Mouse (Mus musculus): ENCODE data around the gene Lmbr1. TPM values are rescaled to one million over a fixed set of nuclear protein-coding genes. Genes with fewer than 3 reads are reported as not detected.

Gene Lmbr1
- polyA plus RNA-seq, 1 experiment from 2014 or later: 28.0 TPM

GRCm38 (mm10) chr5:29195570-29196263, 182.5 kb downstream of the Lmbr1 start, which contains the start of gene Rnf32:
Gene Rnf32 (plus strand): TSS chr5:29195992.
- Histone ChIP-seq H3K4me3 (replicated peaks) (peak within 1 kb of the TSS; percentile 58), H3K9ac (replicated peaks) (peak within 1 kb of the TSS; percentile 73), H3K4me1 (replicated peaks) (peaks cover 11% of the 10 kb centered on the region), H3K27me3 (0 out of 2 replicates have a peak, but pooled peaks cover 5% of the 10 kb centered on the region), H3K4me2 (replicated peaks) (peak within 1 kb of the TSS; percentile 69), H3K27ac (peak within 1 kb of the TSS; percentile 83), H3K36me3 (no peaks in the 10 kb centered on the region), H3K9me3 (no peaks in the 10 kb centered on the region)
- ATAC-seq: peak; percentile 97
- WGBS: under 1% methylated on average over 67 of the region's 70 CpGs

- H3K4me2 ChIP-seq (replicated peaks): peak overlapping the region; percentile 69
- H3K9me3 ChIP-seq: no peaks in the 10 kb centered on the region
- peak overlapping the region; percentile 83 for H3K27ac ChIP-seq
- H3K4me3 ChIP-seq (replicated peaks): peak overlapping the region; percentile 58
- peak overlapping the region; percentile 73 for H3K9ac ChIP-seq (replicated peaks)
- H3K36me3 ChIP-seq: no peaks in the 10 kb centered on the region
- peaks cover 11% of the 10 kb centered on the region for H3K4me1 ChIP-seq (replicated peaks)
- 2% methylated on average over 9 of the region's 9 CpGs for WGBS
- 0 out of 2 replicates have a peak, but pooled peaks cover 5% of the 10 kb centered on the region for H3K27me3 ChIP-seq
- no peak for ATAC-seq
Observed at GRCm38 (mm10) chr5:29195231-29195569, 183.0 kb downstream of the Lmbr1 start.

- Histone ChIP-seq H3K9me3 (no peaks in the 10 kb centered on the region), H3K27me3 (no peaks in the 10 kb centered on the region), H3K4me3 (replicated peaks) (no peak overlapping the region), H3K4me2 (replicated peaks) (no peak overlapping the region), H3K27ac (no peak overlapping the region), H3K4me1 (replicated peaks) (no peaks in the 10 kb centered on the region), H3K9ac (replicated peaks) (no peak overlapping the region), H3K36me3 (no peaks in the 10 kb centered on the region)
- WGBS: 87% methylated on average over 5 of the region's 5 CpGs
- no peak for ATAC-seq
Observed at GRCm38 (mm10) chr5:29186798-29187197, 191.4 kb downstream of the Lmbr1 start.

Small RNA genes lying within 50 kb of the gene (microRNA-seq; reads per million reads assigned to microRNA genes)
- gene Gm23801: not detected

Other genes with a start within 250 kb of the Lmbr1 start
- 14.8 and 15.1 TPM in 2 replicates for gene Rnf32, start 182.4 kb downstream of the Lmbr1 start, polyA plus RNA-seq (2015; fragmentation: Nextera tagmentation; extraction: Ambion mirVana)
- gene Nom1, start 56.3 kb upstream of the Lmbr1 start, polyA plus RNA-seq (2015; fragmentation: Nextera tagmentation; extraction: Ambion mirVana): 19.2 and 20.8 TPM in 2 replicates
- not detected in 2 replicates for gene Mnx1, start 100.1 kb upstream of the Lmbr1 start, polyA plus RNA-seq (2015; fragmentation: Nextera tagmentation; extraction: Ambion mirVana)
- 24.4 and 27.1 TPM in 2 replicates for gene Ube3c, start 190.9 kb upstream of the Lmbr1 start, polyA plus RNA-seq (2015; fragmentation: Nextera tagmentation; extraction: Ambion mirVana)